Mouse (Mus musculus): Measurements from ENCODE around the gene Daam2.

The Daam2 gene

DNA sequence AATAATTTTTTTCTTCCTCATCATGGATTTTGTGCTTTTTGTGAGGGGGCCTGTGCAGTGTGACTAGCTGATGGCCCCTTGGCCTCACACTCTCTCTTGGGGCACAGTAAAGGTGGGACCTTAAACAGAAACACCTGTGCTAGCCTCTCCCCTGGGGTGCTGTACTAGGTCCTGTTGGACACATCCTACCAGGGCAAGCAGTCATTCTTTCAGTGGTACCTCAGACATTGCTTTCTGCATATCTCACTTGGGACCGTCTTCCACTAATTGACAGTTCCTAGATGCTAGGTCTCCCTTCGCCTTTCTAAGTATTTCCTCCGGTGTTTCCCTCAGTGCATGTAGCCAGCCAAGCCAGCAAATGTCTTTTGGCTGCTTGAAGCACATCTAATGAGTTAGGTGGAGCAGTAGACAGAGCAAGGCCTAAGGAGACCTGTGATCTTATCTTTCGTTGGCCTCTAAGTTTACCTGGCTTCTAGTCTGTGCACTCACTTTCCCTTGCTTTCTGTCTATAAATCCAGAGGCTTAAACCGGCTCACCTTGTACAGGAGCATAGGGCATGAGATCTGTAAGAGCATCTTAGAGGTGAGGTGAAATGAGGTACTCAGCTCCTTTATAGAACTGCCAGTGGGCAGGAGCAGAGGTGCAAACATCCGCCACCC is 134.5 kb downstream of the Daam2 start:
- DNase-seq = no peak

DNA sequence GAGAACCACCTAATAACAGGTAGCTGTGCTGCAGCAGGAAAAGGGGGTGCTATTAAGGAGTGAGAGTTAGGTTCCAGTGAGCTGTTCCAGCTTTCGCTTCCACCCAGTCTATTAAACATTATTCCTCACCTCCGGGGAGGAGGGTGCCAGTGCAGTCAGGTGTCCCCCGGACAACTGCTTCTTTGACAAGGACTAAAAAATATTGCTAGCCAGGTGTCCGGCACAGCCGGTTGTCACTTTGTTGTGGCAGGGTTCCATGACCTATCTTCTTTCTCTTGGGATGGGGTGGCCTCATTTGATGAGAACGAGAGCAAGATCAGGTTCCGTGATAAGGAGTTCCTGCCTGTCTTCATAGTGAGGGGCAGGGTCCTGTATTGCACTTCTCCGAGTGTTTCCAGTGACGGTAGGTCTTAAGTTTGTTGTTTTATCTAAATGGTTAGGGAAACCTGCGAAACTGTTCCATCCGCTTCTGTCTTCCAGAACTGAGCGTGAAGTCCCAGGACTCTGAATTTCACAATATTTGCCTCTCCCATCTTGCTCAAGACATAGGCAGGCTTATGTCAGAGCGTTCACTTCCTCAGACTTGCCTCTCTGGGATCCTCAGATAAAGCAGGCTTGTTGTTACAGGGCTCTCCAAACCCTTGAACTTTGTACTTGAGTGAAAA is 135.3 kb downstream of the Daam2 start:
- DNase-seq = peak; percentile 23

DNA sequence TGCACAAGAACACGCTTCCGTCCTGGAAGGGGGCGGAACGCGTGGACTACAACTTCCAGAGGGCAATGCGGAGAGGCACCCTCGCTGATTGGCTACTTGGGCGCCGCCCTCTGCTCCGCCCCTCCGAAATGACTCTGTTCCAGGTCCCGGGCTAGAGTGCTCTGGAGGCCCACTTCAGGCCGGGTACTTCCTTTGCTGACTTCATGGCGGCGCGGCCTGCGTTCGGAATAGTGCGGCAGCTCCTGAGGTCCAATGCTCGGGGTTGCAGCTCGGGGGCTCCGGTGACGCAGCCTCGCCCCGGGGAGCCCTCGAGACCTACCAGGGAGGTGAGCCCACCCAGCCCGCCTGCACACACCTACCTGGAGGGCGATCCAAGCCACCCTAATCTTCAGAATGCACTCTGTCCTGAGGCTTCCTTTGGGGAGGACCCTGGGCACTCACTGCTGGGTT is 135.9 kb downstream of the Daam2 start, which contains the start of gene Mocs1:
Gene Mocs1 (plus strand): TSS at position 124 of the 450 bp plus-strand sequence.
- DNase-seq = peak; percentile 97

DNA sequence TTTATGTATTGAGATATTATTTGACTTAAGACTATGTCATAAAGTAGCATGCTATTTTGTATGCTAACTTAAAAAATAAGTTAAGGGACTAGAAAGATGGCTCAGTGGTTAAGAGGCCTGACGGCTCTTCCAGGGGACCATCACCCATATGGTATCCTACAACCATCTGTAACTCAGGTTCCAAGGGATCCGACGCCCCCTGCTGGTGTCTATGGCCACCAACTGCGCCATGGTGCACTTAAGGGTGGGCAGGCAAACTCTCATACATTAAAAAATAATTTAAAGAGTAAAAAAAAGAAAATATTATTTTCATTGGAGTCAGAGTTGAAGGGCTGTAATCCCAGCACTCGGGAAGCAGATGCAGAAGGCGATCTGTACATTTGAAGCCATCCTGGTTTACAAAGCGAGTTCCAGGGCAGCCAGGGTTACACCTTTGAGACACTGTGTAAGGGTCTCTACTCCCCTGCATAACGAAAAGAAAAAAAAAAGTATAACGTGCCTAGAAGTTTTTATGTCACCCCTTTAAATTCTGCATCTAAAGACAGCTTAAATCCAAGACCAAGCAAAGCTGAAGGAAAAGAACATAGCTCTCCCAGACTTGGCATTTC is 136.4 kb downstream of the Daam2 start:
- peak; percentile 44 for DNase-seq

DNA sequence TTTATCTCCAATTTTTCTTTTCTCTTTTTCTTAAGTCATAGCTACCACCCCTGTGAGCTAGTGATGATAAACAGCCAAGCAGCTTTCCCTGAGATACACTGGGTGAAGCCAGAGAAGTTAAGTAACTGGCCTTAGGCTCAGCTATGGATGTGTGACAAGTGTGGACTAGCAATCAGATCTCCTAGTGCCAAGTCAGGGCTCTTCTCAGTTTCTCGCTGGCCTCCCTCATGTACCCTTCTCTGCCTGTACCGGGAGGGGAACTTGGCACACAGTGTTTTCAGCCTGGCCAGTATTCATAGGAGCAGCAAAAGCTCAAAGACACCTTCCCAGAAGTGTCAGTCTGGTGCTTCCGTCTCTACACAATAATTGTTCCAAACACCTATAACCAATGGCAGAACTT is 140.3 kb downstream of the Daam2 start:
- no peak for DNase-seq

DNA sequence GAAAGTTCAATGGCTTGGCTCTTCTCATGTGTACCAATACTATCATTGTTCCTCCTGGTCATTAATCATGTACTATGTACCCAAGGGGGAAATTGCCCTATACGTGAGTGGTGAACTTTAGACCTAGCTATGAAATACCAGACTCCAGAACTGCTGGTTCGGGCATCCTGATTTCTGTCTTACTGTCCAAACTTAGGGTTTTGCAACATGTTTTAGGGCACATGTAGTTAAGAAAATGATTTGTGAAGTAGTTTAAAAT is 141.1 kb downstream of the Daam2 start:
- no peak for DNase-seq

DNA sequence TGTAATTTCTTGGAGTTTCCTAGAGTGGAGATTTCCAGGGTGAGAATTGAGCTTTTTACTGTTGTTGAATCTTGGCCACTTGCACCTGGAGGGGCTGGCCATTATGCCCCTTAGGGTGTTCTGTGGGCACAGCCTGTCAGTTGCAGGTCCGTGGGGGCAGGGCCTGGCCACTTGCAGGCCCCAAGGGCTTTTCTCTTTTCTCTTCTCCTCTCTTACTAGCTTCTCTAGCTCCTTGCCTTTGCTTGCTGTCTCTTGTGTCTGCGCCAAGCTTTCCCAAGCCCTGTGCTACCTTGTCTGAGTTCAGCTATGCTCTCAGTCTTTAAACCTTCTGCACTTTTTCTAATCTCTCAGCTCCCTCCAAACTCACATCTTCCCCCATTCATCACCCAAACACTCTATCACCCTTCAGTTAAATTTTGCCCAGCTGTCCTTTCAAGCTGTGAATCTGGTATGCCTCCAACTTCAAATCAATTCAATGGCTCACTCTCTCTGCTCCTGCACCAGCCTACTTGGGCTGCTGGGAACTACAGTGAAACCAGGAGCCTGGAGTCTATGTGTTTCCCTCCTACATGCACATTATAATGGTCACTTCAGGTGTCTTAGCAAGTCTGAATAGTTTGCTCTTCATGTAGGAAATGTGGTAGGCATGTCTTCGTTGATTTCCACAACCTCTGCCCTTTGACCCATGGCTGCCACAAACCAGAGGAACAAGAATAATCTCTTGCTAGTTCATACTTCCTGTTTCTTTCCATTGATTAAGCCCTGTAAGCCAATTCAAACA is 141.7 kb downstream of the Daam2 start:
- no peak for DNase-seq

DNA sequence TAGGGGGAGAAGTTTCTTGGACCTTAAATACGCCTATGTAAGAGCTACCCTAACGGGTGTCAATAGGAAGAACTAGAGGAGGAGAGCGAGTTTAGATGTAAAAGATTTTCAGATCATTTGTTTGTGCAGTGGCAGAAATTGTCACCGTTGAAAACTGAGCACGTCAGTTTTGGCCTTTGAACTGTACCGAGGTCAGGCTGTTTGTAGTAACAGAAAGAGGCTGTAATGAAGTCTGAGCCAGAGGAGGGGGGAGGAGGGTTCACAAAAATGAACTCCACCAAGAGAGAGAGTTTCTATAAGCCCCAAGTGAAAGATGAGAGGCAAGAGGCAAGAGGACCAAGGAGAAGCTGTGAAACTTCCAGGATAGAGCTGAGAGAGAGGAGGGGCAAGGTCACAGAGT is 144.3 kb downstream of the Daam2 start:
- DNase-seq = no peak

DNA sequence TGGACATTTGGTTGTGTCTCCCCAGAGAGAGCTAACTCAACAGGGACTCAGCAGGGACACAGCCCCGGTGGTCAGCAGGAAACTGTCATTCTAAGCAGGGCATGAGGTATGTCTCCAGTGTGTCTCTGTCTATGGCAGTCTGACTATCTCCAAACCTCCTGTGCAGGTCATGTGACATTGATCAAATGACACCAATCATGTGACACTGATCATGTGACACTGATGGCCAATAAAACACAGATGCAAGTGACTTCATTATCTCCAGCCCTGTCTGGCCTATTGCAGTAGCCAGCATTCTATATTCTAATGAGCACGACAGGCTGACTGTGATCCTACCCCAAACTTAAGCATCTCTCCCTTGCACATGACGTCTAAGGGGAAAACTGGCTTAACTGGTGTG is 147.9 kb downstream of the Daam2 start:
- DNase-seq = no peak

DNA sequence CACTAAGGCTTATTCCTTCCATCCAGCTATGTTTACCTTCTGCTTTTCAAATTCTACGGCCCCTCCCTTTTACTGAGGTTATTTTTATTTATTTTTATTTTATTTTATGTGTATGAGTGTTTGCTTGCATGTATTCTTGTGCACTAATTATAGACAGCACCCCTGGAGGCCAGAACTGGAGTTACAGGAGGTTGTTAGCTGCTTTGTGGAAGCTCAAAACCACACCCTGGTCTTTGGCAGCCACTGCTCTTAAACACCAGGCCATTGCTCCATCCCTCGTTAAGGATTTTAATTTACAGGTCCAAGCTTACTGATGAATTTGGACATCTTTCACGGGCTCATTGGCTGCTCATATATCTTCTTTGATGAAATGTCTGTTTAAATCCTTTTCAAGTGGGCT is 150.6 kb downstream of the Daam2 start:
- no peak for DNase-seq

DNA sequence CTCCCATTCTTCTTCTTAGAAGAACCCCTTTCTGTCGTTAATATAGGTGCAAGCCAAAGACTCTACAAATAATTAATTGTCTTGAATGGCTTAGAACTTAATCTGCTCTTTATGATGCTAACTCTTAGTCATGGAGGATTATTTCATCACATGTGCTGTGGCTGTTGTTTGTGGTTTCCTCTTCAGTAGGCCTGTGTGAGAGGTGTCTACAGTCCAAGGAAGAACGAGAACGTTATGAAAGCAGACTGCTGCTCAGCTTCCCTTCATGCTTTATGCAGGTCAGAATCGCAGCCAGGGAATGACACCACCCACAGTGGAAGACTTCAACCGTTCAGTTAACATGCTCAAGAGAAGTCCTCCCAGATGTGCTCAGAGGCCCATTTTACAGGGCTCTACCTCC is 151.2 kb downstream of the Daam2 start:
- DNase-seq = no peak

Measured in kidney, postnatal 10 days (tissue).